Mouse (Mus musculus) naive thymus-derived CD4-positive, alpha-beta T cell, adult 2 months (primary cell): ENCODE data around the gene Ndufa4.
"Not testable (repeated sequence)": the region's sequence is repeated elsewhere in the genome, so short reads cannot be mapped to it uniquely, and the experiment has no call there.

Source experiments
- DNase-seq: peaks from one replicate; pipeline ENCODE4 v3.0.0-alpha.2; 2011; ENCODE audit warnings: low read depth

Ndufa4 gene

GRCm38 (mm10) chr6:11907269-11908032, at the start of gene Ndufa4, which contains the start of gene Phf14:
Gene Ndufa4 (minus strand): TSS chr6:11907497.
Gene Phf14 (plus strand): TSS chr6:11907809.
- peak; percentile 94 for DNase-seq

DNA sequence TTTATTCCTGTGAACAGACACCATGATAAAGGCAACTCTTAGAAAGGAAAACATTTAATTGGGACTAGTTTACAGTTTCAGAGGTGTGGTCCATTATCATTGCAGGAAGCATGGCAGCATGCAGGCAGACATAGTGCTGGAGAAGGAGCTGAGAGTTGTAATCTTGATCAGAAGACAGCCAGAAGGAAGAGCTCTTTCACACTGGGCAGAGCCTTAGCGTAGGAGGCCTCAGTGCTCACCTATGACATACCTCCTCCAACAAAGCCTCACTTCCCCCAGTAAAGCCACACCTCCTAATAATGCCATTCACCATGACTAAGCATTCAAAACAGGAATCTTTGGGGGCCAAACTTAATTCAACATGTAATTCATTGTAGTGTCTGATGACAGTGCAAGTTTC, 40.8 kb upstream of the Ndufa4 start:
- DNase-seq = no peak

DNA sequence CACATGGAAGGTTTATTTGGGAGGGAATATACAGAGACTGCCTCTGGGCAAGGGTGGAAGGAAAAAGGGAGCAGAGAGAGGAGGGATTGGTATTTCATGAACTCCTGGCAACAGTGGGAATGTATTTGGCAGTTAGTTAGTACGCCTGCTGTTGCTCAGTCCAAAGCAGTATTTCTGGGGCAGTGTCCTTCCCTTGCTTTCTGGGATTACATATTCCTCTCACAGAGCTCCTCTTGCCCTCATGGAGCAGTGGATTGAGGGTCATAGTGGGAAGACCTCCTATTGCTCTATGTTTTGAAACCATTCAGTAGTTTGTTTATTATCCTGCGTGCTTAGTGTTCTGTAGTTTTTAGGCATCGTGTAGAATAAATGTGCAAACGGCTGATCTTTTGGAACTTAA, 34.8 kb upstream of the Ndufa4 start:
- DNase-seq = no peak

- DNase-seq = no peak
Measured at GRCm38 (mm10) chr6:11940895-11941294, 33.6 kb upstream of the Ndufa4 start.

DNA sequence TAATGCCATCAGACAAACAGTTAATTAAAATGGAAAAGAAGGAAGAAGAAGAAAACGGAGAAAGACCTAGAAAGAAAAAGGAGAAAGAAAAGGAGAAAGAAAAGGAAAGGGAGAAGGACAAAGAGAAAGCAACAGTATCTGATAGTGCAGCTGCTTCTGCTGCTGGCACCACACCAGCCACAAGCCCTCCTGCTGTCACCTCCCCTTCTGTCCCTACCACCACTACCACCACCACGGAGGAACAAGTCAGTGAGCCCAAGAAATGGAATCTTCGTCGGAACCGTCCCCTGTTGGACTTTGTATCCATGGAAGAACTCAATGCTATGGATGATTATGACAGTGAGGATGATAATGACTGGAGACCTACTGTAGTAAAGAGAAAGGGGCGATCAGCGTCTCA, 26.1 kb upstream of the Ndufa4 start:
- DNase-seq = no peak

- no peak for DNase-seq
Measured at GRCm38 (mm10) chr6:11927485-11927884, 20.2 kb upstream of the Ndufa4 start.

GRCm38 (mm10) chr6:11926082-11926595, 18.8 kb upstream of the Ndufa4 start:
- peak; percentile 55 for DNase-seq

- peak; percentile 93 for DNase-seq
Measured at GRCm38 (mm10) chr6:11925496-11926041, 18.3 kb upstream of the Ndufa4 start.

GRCm38 (mm10) chr6:11908170-11908569, 873 bp upstream of the Ndufa4 start:
- DNase-seq = peak; percentile 45

DNA sequence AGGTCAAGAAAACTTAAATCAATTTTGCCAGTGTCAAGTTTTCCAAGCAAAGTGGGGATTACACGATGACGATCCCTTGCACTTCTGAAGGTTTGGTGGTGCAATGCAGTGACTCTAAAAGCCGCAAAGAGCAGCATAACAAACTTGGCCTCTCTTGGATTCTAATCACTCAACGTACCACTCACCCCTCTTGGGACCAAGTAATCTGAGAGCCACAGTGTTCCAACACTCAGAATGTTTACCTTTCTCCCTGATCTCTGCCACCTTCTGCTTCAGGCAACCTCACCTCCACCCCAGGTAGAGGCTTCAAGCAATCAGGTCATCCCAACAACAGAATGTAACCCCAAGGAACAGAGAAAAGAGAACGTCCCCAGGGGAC, 418 bp downstream of the Ndufa4 start:
- no peak for DNase-seq

- no peak for DNase-seq
Measured at GRCm38 (mm10) chr6:11900809-11901310, 6.4 kb downstream of the Ndufa4 start.

DNA sequence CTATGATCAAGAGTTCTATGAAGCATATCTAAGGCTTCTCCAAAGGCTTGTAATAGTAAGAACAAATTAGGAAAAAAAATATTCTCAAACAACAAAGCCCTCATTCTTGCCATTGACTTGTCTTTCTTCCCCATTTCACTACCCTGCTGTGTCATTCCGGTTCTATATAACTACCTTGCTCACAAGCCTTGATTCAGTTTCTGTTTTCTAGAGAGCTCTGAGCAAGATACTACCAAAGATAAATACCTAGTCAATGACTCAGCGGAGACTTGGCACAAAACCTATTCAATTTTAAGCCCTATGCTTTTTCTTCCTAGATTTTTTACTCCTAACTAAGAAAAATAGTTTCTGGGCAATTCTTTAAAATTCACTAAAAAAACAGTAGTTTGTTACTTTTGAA, 31.9 kb downstream of the Ndufa4 start:
- not testable (repeated sequence) for DNase-seq
